Mouse (Mus musculus): ENCODE results near the gene Ube2m. TPM values are rescaled to one million over a fixed set of nuclear protein-coding genes. Genes with fewer than 3 reads are reported as not detected.
A peak's percentile ranks its signal among the peaks of the same experiment; 100 is the strongest.

Gene Ube2m
- polyA plus RNA-seq, 1 experiment from 2014 or later = 189 TPM

DNA sequence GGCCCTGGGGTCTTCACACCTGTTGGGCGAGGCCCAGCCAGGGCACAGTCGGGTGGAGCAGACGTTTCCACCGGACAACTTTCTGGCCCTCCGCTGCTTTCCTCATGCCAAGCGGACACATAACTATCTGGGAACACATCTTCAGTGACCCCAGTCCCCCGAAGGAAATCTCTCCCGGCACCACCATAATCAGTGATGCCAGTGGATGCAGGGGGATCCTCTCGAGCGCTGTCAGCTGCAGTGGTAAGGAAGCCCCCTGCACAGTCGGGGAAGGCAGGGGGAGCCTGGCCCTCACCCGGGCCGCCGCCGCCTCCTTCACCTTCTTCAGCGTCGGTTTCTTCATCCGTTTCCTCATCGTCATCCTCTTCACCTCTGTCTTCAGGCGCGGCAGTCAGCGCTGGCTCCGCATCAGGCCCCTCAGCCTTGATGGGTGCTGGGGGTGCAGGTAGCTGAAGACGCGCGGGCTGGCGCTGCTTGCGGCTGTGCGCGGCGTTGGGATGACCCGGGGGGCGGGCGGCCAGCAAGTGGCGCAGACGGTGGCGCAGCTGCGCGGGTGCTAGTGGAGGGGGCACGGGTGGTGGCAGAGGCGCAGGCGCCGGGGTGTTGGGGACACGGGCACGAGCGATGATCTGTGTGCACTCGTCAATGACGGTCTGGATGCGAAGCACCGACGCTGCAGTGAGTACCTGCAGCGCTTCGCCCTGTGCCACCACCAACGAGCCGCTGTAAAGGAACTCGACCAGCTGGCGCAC lies 30.6 kb downstream of the Ube2m start:
- peaks cover 33% of the 10 kb centered on the region for H3K36me3 ChIP-seq
- peaks cover 3% of the 10 kb centered on the region; the same call in 1 of the 2 replicates for H3K9me3 ChIP-seq
- H3K4me1 ChIP-seq = peaks cover 18% of the 10 kb centered on the region
- WGBS = 30% methylated on average over 57 of the region's 57 CpGs
- no peak overlapping the region for H3K27ac ChIP-seq
- no peak for DNase-seq (ENCODE audit: low spot score)
- peak overlapping the region; percentile 47 for H3K4me3 ChIP-seq
- peaks cover 27% of the 10 kb centered on the region for H3K27me3 ChIP-seq (ENCODE audit: insufficient read depth, poor library complexity, severe bottlenecking)

- H3K4me1 ChIP-seq = peaks cover 18% of the 10 kb centered on the region
- WGBS = 79% methylated on average over 10 of the region's 10 CpGs
- no peak overlapping the region for H3K4me3 ChIP-seq
- peaks cover 33% of the 10 kb centered on the region for H3K36me3 ChIP-seq
- peaks cover 3% of the 10 kb centered on the region; the same call in 1 of the 2 replicates for H3K9me3 ChIP-seq
- no peak for DNase-seq (ENCODE audit: low spot score)
- no peak overlapping the region for H3K27ac ChIP-seq
- peaks cover 27% of the 10 kb centered on the region for H3K27me3 ChIP-seq (ENCODE audit: insufficient read depth, poor library complexity, severe bottlenecking)
Observed at GRCm38 (mm10) chr7:13006531-13006930, 31.5 kb downstream of the Ube2m start.

GRCm38 (mm10) chr7:13006011-13006410 lies 32.1 kb downstream of the Ube2m start:
- Histone ChIP-seq H3K27ac (no peak overlapping the region), H3K36me3 (peaks cover 33% of the 10 kb centered on the region), H3K4me1 (peaks cover 18% of the 10 kb centered on the region), H3K4me3 (no peak overlapping the region), H3K27me3 (ENCODE audit: insufficient read depth, poor library complexity, severe bottlenecking) (peaks cover 27% of the 10 kb centered on the region), H3K9me3 (peaks cover 3% of the 10 kb centered on the region; the same call in 1 of the 2 replicates)
- DNase-seq (ENCODE audit: low spot score) = no peak
- 83% methylated on average over 17 of the region's 17 CpGs for WGBS

GRCm38 (mm10) chr7:13003380-13003779 lies 34.7 kb downstream of the Ube2m start:
- WGBS = 69% methylated on average over 5 of the region's 5 CpGs
- no peaks in the 10 kb centered on the region for H3K9me3 ChIP-seq
- no peak overlapping the region for H3K27ac ChIP-seq
- H3K36me3 ChIP-seq = peaks cover 33% of the 10 kb centered on the region
- peaks cover 25% of the 10 kb centered on the region for H3K27me3 ChIP-seq (ENCODE audit: insufficient read depth, poor library complexity, severe bottlenecking)
- peaks cover 12% of the 10 kb centered on the region for H3K4me1 ChIP-seq
- DNase-seq (ENCODE audit: low spot score) = no peak
- H3K4me3 ChIP-seq = no peak overlapping the region

DNA sequence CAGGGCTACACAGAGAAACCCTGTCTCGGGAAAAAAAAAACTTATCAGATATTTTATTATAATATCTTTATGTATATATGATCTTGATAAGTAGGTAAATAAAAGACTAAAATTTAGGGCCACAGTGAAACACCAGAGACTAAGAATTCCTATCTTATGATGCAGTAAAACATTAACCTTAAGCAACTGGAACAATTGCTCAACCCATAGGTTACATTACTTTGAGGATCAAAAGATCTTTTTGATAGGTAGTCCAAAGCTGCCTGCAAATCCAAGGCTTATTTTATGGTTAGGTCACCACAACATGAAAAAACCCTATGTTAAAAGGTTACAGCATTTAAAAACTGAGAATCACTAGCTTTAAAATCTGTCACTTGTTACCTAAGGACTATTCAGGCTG lies 36.5 kb downstream of the Ube2m start:
- Histone ChIP-seq H3K27me3 (ENCODE audit: insufficient read depth, poor library complexity, severe bottlenecking) (peaks cover 7% of the 10 kb centered on the region), H3K4me1 (no peaks in the 10 kb centered on the region), H3K36me3 (peaks cover 19% of the 10 kb centered on the region), H3K9me3 (no peaks in the 10 kb centered on the region), H3K27ac (no peak overlapping the region), H3K4me3 (no peak overlapping the region)
- 70% methylated on average over 1 of the region's 1 CpGs for WGBS
- no peak for DNase-seq (ENCODE audit: low spot score)

DNA sequence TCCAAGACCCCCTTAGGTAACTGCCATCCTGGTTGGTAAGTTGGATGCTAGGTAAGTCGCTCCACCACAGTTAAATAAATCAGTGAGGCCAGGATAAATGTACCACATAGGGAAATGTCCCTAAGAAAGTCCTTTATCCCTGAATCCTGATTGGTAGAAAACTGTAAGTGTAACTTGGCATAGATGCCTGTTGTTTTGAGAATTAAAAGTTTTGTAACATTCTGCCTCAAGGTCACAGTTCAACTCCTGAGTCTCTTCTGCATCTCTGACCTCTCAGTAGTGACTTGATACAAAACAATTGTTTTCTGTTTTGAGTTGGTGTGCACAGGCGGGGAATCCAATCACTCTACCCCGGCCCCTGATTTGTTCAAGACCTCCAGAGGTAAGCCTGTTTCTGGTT lies 39.2 kb downstream of the Ube2m start, which contains the start of gene Trim28:
Gene Trim28, plus strand, starts transcription at position 264 of the 400 bp plus-strand sequence.
- Histone ChIP-seq H3K36me3 (no peaks in the 10 kb centered on the region), H3K4me1 (no peaks in the 10 kb centered on the region), H3K27ac (no peak within 1 kb of the TSS), H3K4me3 (no peak within 1 kb of the TSS), H3K9me3 (no peaks in the 10 kb centered on the region), H3K27me3 (ENCODE audit: insufficient read depth, poor library complexity, severe bottlenecking) (no peaks in the 10 kb centered on the region)
- no peak for DNase-seq (ENCODE audit: low spot score)
- 77% methylated on average over 3 of the region's 3 CpGs for WGBS

GRCm38 (mm10) chr7:12998053-12998452 lies 40.0 kb downstream of the Ube2m start, which contains the start of gene Slc27a5:
Gene Slc27a5 (minus strand): TSS chr7:12998192.
- DNase-seq (ENCODE audit: low spot score) = no peak
- Histone ChIP-seq H3K27me3 (ENCODE audit: insufficient read depth, poor library complexity, severe bottlenecking) (no peaks in the 10 kb centered on the region), H3K27ac (no peak within 1 kb of the TSS), H3K4me3 (no peak within 1 kb of the TSS), H3K36me3 (no peaks in the 10 kb centered on the region), H3K4me1 (no peaks in the 10 kb centered on the region), H3K9me3 (no peaks in the 10 kb centered on the region)
- 74% methylated on average over 5 of the region's 5 CpGs for WGBS

DNA sequence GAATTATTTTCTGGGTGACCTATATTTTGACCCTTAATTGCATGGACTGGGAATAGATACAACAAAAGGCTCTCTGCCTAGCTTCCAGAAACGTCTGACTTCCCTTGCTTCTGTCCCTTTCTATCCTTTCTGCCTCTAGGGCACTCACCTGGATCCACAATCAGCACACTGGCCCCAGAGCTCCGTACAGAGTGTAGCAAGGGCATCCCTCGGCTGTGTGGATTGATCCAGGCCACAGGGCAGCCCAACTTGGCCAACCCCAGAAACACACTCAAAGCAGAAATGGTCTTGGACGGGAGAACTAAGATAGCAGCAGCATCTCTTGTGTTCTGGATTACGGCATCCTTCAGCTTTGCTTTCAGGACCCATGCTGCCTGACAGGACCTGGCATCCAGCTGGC lies 40.8 kb downstream of the Ube2m start:
- no peak overlapping the region for H3K4me3 ChIP-seq
- no peaks in the 10 kb centered on the region for H3K36me3 ChIP-seq
- DNase-seq (ENCODE audit: low spot score) = no peak
- WGBS = 68% methylated on average over 5 of the region's 5 CpGs
- no peaks in the 10 kb centered on the region for H3K4me1 ChIP-seq
- no peaks in the 10 kb centered on the region for H3K9me3 ChIP-seq
- H3K27ac ChIP-seq = no peak overlapping the region
- no peaks in the 10 kb centered on the region for H3K27me3 ChIP-seq (ENCODE audit: insufficient read depth, poor library complexity, severe bottlenecking)

DNA sequence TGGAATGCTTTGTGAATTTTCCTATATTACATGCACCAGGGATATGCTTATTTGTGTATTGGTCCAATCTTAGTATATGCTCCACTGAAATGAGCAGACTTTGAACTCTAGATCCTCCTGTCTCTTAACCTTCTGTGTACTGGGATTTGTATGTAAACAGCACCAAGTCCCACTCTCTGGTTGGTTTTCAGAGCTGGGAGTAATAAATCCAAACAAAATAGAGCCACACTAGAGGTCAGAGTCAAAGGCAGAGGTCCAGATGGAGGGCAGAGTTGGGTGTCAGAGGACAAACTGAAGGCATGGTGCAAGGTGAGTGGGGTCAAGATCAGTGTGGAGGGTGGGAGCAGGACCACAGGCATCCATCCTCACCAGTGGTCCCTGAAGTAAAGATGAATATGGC lies 42.2 kb downstream of the Ube2m start:
- Histone ChIP-seq H3K4me3 (no peak overlapping the region), H3K27ac (no peak overlapping the region), H3K36me3 (no peaks in the 10 kb centered on the region), H3K27me3 (ENCODE audit: insufficient read depth, poor library complexity, severe bottlenecking) (no peaks in the 10 kb centered on the region), H3K4me1 (no peaks in the 10 kb centered on the region), H3K9me3 (no peaks in the 10 kb centered on the region)
- DNase-seq (ENCODE audit: low spot score) = no peak

GRCm38 (mm10) chr7:12993148-12993547 lies 44.9 kb downstream of the Ube2m start:
- H3K27ac ChIP-seq = no peak overlapping the region
- 79% methylated on average over 10 of the region's 10 CpGs for WGBS
- H3K27me3 ChIP-seq (ENCODE audit: insufficient read depth, poor library complexity, severe bottlenecking) = no peaks in the 10 kb centered on the region
- DNase-seq (ENCODE audit: low spot score) = no peak
- no peaks in the 10 kb centered on the region for H3K4me1 ChIP-seq
- H3K9me3 ChIP-seq = no peaks in the 10 kb centered on the region
- H3K36me3 ChIP-seq = no peaks in the 10 kb centered on the region
- H3K4me3 ChIP-seq = no peak overlapping the region

DNA sequence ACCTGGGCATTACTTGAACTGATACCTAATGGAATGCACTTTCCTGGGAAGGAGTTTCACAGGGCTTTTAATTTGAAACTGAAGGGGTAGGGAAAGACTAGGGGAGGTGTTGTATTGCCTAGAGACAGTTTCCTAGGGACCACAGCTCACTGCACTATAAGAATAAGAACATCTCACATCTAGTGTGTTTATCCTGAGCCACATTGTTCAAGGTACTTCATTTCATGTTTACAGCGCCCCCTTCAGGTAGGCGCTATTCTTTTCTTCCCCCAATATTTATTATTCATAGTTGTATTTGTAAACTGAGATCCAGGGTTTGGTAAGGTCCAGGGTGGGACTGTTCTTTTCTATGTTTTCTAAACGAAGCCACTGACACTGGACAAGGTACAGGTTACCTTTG lies 45.9 kb downstream of the Ube2m start:
- H3K9me3 ChIP-seq = no peaks in the 10 kb centered on the region
- 6% methylated on average over 3 of the region's 3 CpGs for WGBS

DNA sequence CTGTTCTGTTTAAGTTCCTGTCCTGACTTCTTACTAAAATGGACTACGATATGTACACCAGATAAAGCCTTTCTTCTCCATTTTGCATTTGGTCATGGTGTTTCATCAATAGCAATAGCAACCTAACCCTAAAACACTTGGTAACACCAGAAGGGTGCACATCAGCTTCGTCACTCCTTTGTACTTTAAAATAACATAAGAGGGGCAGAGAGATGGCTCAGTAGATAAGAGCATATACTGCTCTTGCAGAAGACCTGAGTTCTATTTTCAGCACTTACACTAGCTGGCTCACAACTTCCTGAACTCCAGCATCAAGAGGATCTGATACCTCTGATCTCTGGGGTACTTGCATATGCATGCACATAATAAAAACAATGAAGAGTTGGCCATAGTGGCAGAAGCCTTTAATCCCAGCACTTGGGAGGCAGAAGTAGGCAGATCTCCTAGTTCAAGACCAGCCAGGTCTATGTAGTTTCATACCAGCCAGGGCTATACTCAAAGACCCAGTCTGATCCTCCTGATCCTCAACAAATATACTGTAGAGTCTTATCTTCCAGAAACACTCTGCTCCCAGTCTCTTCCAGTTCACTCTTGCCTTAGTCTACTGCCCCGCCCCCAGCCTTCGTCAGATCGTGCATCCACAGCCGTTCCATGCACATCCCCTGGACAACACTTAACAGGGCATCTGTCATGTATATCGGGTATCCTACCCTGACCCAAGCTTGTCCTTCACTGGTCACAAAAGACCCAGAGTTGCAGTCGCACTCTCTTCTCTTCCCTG lies 50.5 kb downstream of the Ube2m start:
- Histone ChIP-seq H3K27ac (no peak overlapping the region), H3K27me3 (ENCODE audit: insufficient read depth, poor library complexity, severe bottlenecking) (no peaks in the 10 kb centered on the region), H3K36me3 (peaks cover 4% of the 10 kb centered on the region; the same call in 1 of the 2 replicates), H3K4me3 (no peak overlapping the region), H3K9me3 (no peaks in the 10 kb centered on the region), H3K4me1 (no peaks in the 10 kb centered on the region)
- no peak for DNase-seq (ENCODE audit: low spot score)
- WGBS = 75% methylated on average over 8 of the region's 8 CpGs

More for the DNA sequence above, 45.9 kb downstream of the Ube2m start:
- no peaks in the 10 kb centered on the region for H3K36me3 ChIP-seq
- H3K4me1 ChIP-seq = no peaks in the 10 kb centered on the region
- H3K27ac ChIP-seq = no peak overlapping the region
- no peak for DNase-seq (ENCODE audit: low spot score)
- no peak overlapping the region for H3K4me3 ChIP-seq
- no peaks in the 10 kb centered on the region for H3K27me3 ChIP-seq (ENCODE audit: insufficient read depth, poor library complexity, severe bottlenecking)

GRCm38 (mm10) chr7:12986906-12987305 lies 51.2 kb downstream of the Ube2m start:
- 85% methylated on average over 8 of the region's 8 CpGs for WGBS
- H3K36me3 ChIP-seq = peaks cover 8% of the 10 kb centered on the region
- no peak for DNase-seq (ENCODE audit: low spot score)
- H3K27ac ChIP-seq = no peak overlapping the region
- no peaks in the 10 kb centered on the region for H3K9me3 ChIP-seq
- H3K27me3 ChIP-seq (ENCODE audit: insufficient read depth, poor library complexity, severe bottlenecking) = no peaks in the 10 kb centered on the region
- H3K4me1 ChIP-seq = no peaks in the 10 kb centered on the region
- H3K4me3 ChIP-seq = no peak overlapping the region
